8 mouse cellular contexts compared by ENCODE assay signal in the genomic region with DNA sequence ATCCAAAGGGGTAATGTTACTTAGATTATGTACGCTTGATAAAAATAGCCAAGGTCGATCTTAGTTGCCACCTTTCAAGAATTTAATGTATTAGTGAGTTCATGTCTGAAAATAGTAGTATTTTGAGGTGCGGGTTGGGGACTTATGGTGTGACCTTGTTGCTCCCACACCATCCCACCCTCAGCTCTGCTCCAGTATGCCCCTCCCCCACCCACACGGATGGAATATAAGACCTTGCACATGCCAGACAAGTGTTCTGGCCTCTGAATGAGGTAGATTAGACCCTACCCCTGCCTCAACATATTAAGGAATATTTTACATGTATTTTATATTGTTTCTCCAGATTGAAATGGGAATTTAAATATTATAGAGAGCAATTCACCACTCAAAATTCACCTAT. TPM values are rescaled to one million over a fixed set of nuclear protein-coding genes. Genes with fewer than 3 reads are reported as not detected.
A peak's percentile ranks its signal among the peaks of the same experiment; 100 is the strongest.
DNase-seq lines count a peak whose midpoint lies in the region; ATAC-seq and TF ChIP-seq lines count a peak whose summit lies in the region.

No protein-coding gene starts in this region.

- H3K4me3 ChIP-seq in heart, embryonic 11.5 days (ENCODE audit: low read depth, low read length), result peak overlapping the region; percentile 97
- H3K4me3 ChIP-seq in G1E (ENCODE audit: low read depth, low read length), result peak overlapping the region; percentile 60; the same call in 1 of the 2 replicates
- peak overlapping the region; percentile 29 for H3K4me3 ChIP-seq in forebrain, embryonic 16.5 days (replicated peaks; ENCODE audit: low read length)
- H3K4me3 ChIP-seq in liver, embryonic 15.5 days (replicated peaks), result peak overlapping the region; percentile 97

- H3K27me3 ChIP-seq in heart, embryonic 11.5 days (ENCODE audit: control insufficient read depth, insufficient read depth, low read length), result no peaks in the 10 kb centered on the region
- H3K27me3 ChIP-seq in G1E (ENCODE audit: insufficient read depth, low read length), result no peaks in the 10 kb centered on the region
- H3K27me3 ChIP-seq in forebrain, embryonic 16.5 days (replicated peaks; ENCODE audit: control insufficient read depth, insufficient read depth, low read length), result no peaks in the 10 kb centered on the region
- no peaks in the 10 kb centered on the region for H3K27me3 ChIP-seq in liver, embryonic 15.5 days

- H3K36me3 ChIP-seq in heart, embryonic 11.5 days (ENCODE audit: control insufficient read depth, insufficient read depth, low read length), result no peaks in the 10 kb centered on the region
- H3K36me3 ChIP-seq in G1E (replicated peaks), result peaks cover 30% of the 10 kb centered on the region
- no peaks in the 10 kb centered on the region for H3K36me3 ChIP-seq in forebrain, embryonic 16.5 days (ENCODE audit: control insufficient read depth, insufficient read depth)
- H3K36me3 ChIP-seq in liver, embryonic 15.5 days (replicated peaks), result peaks cover 10% of the 10 kb centered on the region

- H3K27ac ChIP-seq in heart, embryonic 11.5 days (ENCODE audit: low read depth, low read length), result no peak overlapping the region
- no peak overlapping the region for H3K27ac ChIP-seq in forebrain, embryonic 16.5 days (ENCODE audit: low read length)
- H3K27ac ChIP-seq in liver, embryonic 15.5 days (replicated peaks), result no peak overlapping the region

- no peak for DNase-seq in heart, adult 8-10 months (ENCODE audit: low spot score)
- no peak for DNase-seq in G1E (ENCODE audit: low spot score)
- DNase-seq in adrenal gland, adult 18-20 months (ENCODE audit: low spot score in 2 of 2), result no peak
- no peak for DNase-seq in spleen, postnatal 14 days (ENCODE audit: low spot score in 2 of 2)

- H3K9me3 ChIP-seq in heart, embryonic 11.5 days (replicated peaks; ENCODE audit: control insufficient read depth, low read length), result no peaks in the 10 kb centered on the region
- H3K9me3 ChIP-seq in G1E (replicated peaks), result no peaks in the 10 kb centered on the region
- H3K9me3 ChIP-seq in forebrain, embryonic 16.5 days (ENCODE audit: control insufficient read depth, low read length), result no peaks in the 10 kb centered on the region
- no peaks in the 10 kb centered on the region for H3K9me3 ChIP-seq in liver, embryonic 15.5 days (replicated peaks)

- WGBS in heart, embryonic 11.5 days (ENCODE audit: insufficient replicate concordance), result 33% methylated on average over 4 of the region's 4 CpGs
- WGBS in forebrain, embryonic 16.5 days, result 66% methylated on average over 4 of the region's 4 CpGs
- 41% methylated on average over 4 of the region's 4 CpGs for WGBS in liver, embryonic 15.5 days (ENCODE audit: insufficient replicate concordance)

- peak overlapping the region; percentile 36 for H3K9ac ChIP-seq in heart, embryonic 11.5 days (ENCODE audit: low read depth, low read length)
- no peak overlapping the region for H3K9ac ChIP-seq in forebrain, embryonic 16.5 days (replicated peaks; ENCODE audit: low read depth, low read length)
- no peak overlapping the region for H3K9ac ChIP-seq in liver, embryonic 15.5 days

- TF ChIP-seq CTCF in G1E (IDR thresholded peaks at IDR 0.05; ENCODE audit: low read depth, low read length), result no peak

- peak overlapping the region; percentile 87 for H3K4me2 ChIP-seq in heart, embryonic 11.5 days
- peak overlapping the region; percentile 98 for H3K4me2 ChIP-seq in forebrain, embryonic 16.5 days (ENCODE audit: low read length)
- H3K4me2 ChIP-seq in liver, embryonic 15.5 days, result peak overlapping the region; percentile 80

- H3K4me1 ChIP-seq in heart, embryonic 11.5 days (ENCODE audit: control insufficient read depth, insufficient read depth, low read length), result peaks cover 8% of the 10 kb centered on the region; the same call in 1 of the 2 replicates
- peaks cover 28% of the 10 kb centered on the region for H3K4me1 ChIP-seq in G1E (ENCODE audit: insufficient read depth, low read depth, low read length)
- H3K4me1 ChIP-seq in forebrain, embryonic 16.5 days (replicated peaks; ENCODE audit: control insufficient read depth, insufficient read depth, low read length), result peaks cover 20% of the 10 kb centered on the region
- peaks cover 24% of the 10 kb centered on the region for H3K4me1 ChIP-seq in liver, embryonic 15.5 days (replicated peaks)

- ATAC-seq in heart, embryonic 11.5 days (replicated peaks; ENCODE audit: insufficient number of reproducible peaks, low FRiP score, low TSS enrichment), result no peak
- no peak for ATAC-seq in G1E (ENCODE audit: extremely low read depth, insufficient number of reproducible peaks, low FRiP score, poor library complexity, severe bottlenecking)
- ATAC-seq in forebrain, embryonic 16.5 days, result no peak
- no peak for ATAC-seq in liver, embryonic 15.5 days (ENCODE audit: insufficient read depth)
- ATAC-seq in CD4-positive, CD25-positive, alpha-beta regulatory T cell, adult 4 months, result no peak

RNA-seq across cellular contexts. Expression of a gene that starts 2.0 kb away (rescaled TPM):
- polyA plus RNA-seq in heart, embryonic 11.5 days (2014; fragmentation: Nextera tagmentation; extraction: Ambion mirVana), result 60.5 and 64.3 TPM in 2 replicates
- 10 to 100 TPM; 62.7 to 82.4 (median 71.7) TPM for total RNA-seq in heart, adult 8-10 months (2022)
- total RNA-seq in G1E (2014; fragmentation: Nextera tagmentation) (136 and 154 TPM in 2 replicates), G1E (2017) (131 and 143 TPM in 2 replicates)
- polyA plus RNA-seq in G1E (2012), result 25.3 and 26.0 TPM in 2 replicates
- polyA plus RNA-seq in forebrain, embryonic 16.5 days (2015; fragmentation: Nextera tagmentation; extraction: Ambion mirVana), result 43.4 and 45.8 TPM in 2 replicates
- 11.8 and 13.9 TPM in 2 replicates for polyA plus RNA-seq in liver, embryonic 15.5 days (2015; fragmentation: Nextera tagmentation; extraction: Ambion mirVana)
- 10 to 100 TPM; 23.5 to 34.1 TPM for polyA plus RNA-seq in CD4-positive, CD25-positive, alpha-beta regulatory T cell, adult 4 months (2017; shearing (Covaris generic))
- 10 to 100 TPM; 97.4 TPM for total RNA-seq in adrenal gland, adult 18-20 months (2021)

Comparison
In these comparisons a context has a peak if more than half of its experiments do, and no peak if none do; other contexts are left out.
1. H3K4me3 ChIP-seq: peak in every context shown above with its lines; median percentile 97 in heart, embryonic 11.5 days; 97 in liver, embryonic 15.5 days; 60 in G1E; 29 in forebrain, embryonic 16.5 days.